Mouse (Mus musculus): Measurements from ENCODE around the gene Mink1.

Mink1 gene

GRCm38 (mm10) chr11:70652029-70652883 lies 89.6 kb downstream of the Mink1 start:
- DNase-seq (ENCODE audit: low read depth in 2 of 2, low spot score in 2 of 2): peak in 1 of 2 experiments; percentile 32

- peak in 1 of 2 experiments; percentile 37 for DNase-seq (ENCODE audit: low read depth in 2 of 2, low spot score in 2 of 2)
Observed at GRCm38 (mm10) chr11:70652884-70653344, 90.2 kb downstream of the Mink1 start.

- peak; percentile 41 to 51 for DNase-seq (ENCODE audit: low read depth in 2 of 2, low spot score in 2 of 2)
Observed at GRCm38 (mm10) chr11:70653345-70654197, 90.9 kb downstream of the Mink1 start.

GRCm38 (mm10) chr11:70654198-70654922 lies 91.7 kb downstream of the Mink1 start, which contains the start of gene Pfn1:
Pfn1 (minus strand) TSS chr11:70654644.
- peak; percentile 64 to 67 for DNase-seq (ENCODE audit: low read depth in 2 of 2, low spot score in 2 of 2)

GRCm38 (mm10) chr11:70654923-70655570 lies 92.4 kb downstream of the Mink1 start:
- peak; percentile 50 to 68 for DNase-seq (ENCODE audit: low read depth in 2 of 2, low spot score in 2 of 2)

- DNase-seq (ENCODE audit: low read depth in 2 of 2, low spot score in 2 of 2): peak; percentile 26
Observed at GRCm38 (mm10) chr11:70655571-70656455, 93.1 kb downstream of the Mink1 start.

GRCm38 (mm10) chr11:70656456-70656927 lies 93.8 kb downstream of the Mink1 start:
- DNase-seq (ENCODE audit: low read depth in 2 of 2, low spot score in 2 of 2): no peak

- DNase-seq (ENCODE audit: low read depth in 2 of 2, low spot score in 2 of 2): no peak
Observed at GRCm38 (mm10) chr11:70656964-70657363, 94.3 kb downstream of the Mink1 start, which contains the start of gene Eno3. Eno3 (plus strand) TSS chr11:70657202.

GRCm38 (mm10) chr11:70657573-70657972 lies 94.9 kb downstream of the Mink1 start:
- DNase-seq (ENCODE audit: low read depth in 2 of 2, low spot score in 2 of 2): no peak

- DNase-seq (ENCODE audit: low read depth in 2 of 2, low spot score in 2 of 2): no peak
Observed at GRCm38 (mm10) chr11:70657991-70658390, 95.3 kb downstream of the Mink1 start.

GRCm38 (mm10) chr11:70658521-70658920 lies 95.8 kb downstream of the Mink1 start:
- DNase-seq (ENCODE audit: low read depth in 2 of 2, low spot score in 2 of 2): no peak

GRCm38 (mm10) chr11:70658942-70659341 lies 96.3 kb downstream of the Mink1 start:
- no peak for DNase-seq (ENCODE audit: low read depth in 2 of 2, low spot score in 2 of 2)

- no peak for DNase-seq (ENCODE audit: low read depth in 2 of 2, low spot score in 2 of 2)
Observed at GRCm38 (mm10) chr11:70660571-70660970, 97.9 kb downstream of the Mink1 start.

- DNase-seq (ENCODE audit: low read depth in 2 of 2, low spot score in 2 of 2): no peak
Observed at GRCm38 (mm10) chr11:70663101-70663500, 100.4 kb downstream of the Mink1 start.

GRCm38 (mm10) chr11:70663957-70664356 lies 101.3 kb downstream of the Mink1 start:
- no peak for DNase-seq (ENCODE audit: low read depth in 2 of 2, low spot score in 2 of 2)
